Mouse (Mus musculus) heart, adult 2 months (tissue): ENCODE measurements around the gene Zfr2. TPM values are rescaled to one million over a fixed set of nuclear protein-coding genes. Genes with fewer than 3 reads are reported as not detected.

Source experiments
- DNase-seq, 2 experiments: peaks; one replicate each; pipeline ENCODE4 v3.0.0; 2021
- H3K27ac ChIP-seq: fragments of 200-600 bp; 2 replicates; pipeline ENCODE4 v1.8.1; 2022
- H3K27me3 ChIP-seq: fragments of 200-500 bp; 2 replicates; pipeline ENCODE4 v1.6.1; 2012; ENCODE audit warnings: mild to moderate bottlenecking, low read length, inconsistent platforms, mixed read lengths; ENCODE audit not compliant: control insufficient read depth, insufficient read depth
- H3K36me3 ChIP-seq: fragments of 200-500 bp; 2 replicates; pipeline ENCODE4 v1.6.1; 2012; ENCODE audit warnings: low read length, inconsistent platforms; ENCODE audit not compliant: control insufficient read depth, insufficient read depth
- H3K4me1 ChIP-seq: fragments of 200-500 bp; 2 replicates; pipeline ENCODE4 v1.6.1; 2011; ENCODE audit warnings: low read length; ENCODE audit not compliant: control insufficient read depth, insufficient read depth
- H3K4me3 ChIP-seq: fragments of 200-600 bp; 2 replicates; pipeline ENCODE4 v1.8.1; 2022
- H3K79me2 ChIP-seq: fragments of 200-500 bp; replicated peaks from 2 replicates; pipeline ENCODE4 v1.6.1; 2012; ENCODE audit warnings: mild to moderate bottlenecking, inconsistent platforms, low read length, moderate library complexity, mixed read lengths; ENCODE audit not compliant: control insufficient read depth, insufficient read depth
- H3K9ac ChIP-seq: fragments of 200-500 bp; 2 replicates; pipeline ENCODE4 v1.6.1; 2012; ENCODE audit warnings: low read depth, mild to moderate bottlenecking, control low read depth, inconsistent platforms, low read length, mixed read lengths
- CTCF ChIP-seq: fragments of 200-600 bp; IDR thresholded peaks from 2 replicates; pipeline ENCODE4 v1.8.1; 2022; ENCODE audit warnings: antibody characterized with exemption, mild to moderate bottlenecking, moderate library complexity
- EP300 ChIP-seq: fragments of 200-500 bp; IDR thresholded peaks from 2 replicates; pipeline ENCODE4 v1.6.1; 2011; ENCODE audit warnings: low read depth, low read length, control low read depth; ENCODE audit not compliant: insufficient read depth
- POLR2A ChIP-seq: fragments of 200-500 bp; IDR thresholded peaks from 2 replicates; pipeline ENCODE4 v1.6.1; 2011; ENCODE audit warnings: mild to moderate bottlenecking, low read depth, low read length, control low read depth; ENCODE audit not compliant: insufficient read depth
- WGBS: fragments of 180-500 bp; shearing (Covaris S2); methylation state at CpG from one replicate; pipeline ENCODE4 v1.1.7; 2018; 5-methylcytosine and 5-hydroxymethylcytosine counted together
- intact Hi-C: fragments of 180-260 bp; cut with DNase I; formaldehyde crosslinking; loops from one replicate; pipeline ENCODE4 v1.15.1; 2025
- microRNA-seq, 2 experiments: library from miRNA; unstranded; fragments of <30 nt; microRNA quantifications; one replicate each; pipeline ENCODE4 v1.2.0; 2021
- polyA plus RNA-seq: library from polyadenylated mRNA; depleted of rRNA; stranded (reverse); fragments of >200 nt; gene quantifications from 2 replicates; pipeline ENCODE4 v1.2.3, GENCODE M21; 2012; rRNA removed
- total RNA-seq, 2 experiments: library from RNA; stranded (reverse); gene quantifications; 2 replicates each; pipeline ENCODE4 v1.2.3; 2021

Gene Zfr2
- total and polyA plus RNA-seq, 3 experiments = 1.8 to 5.0 (median 2.0) TPM

GRCm38 (mm10) chr10:81298369-81299100 lies 65.6 kb downstream of the Zfr2 start:
- TF ChIP-seq CTCF (no peak), EP300 (no peak), POLR2A (no peak)
- H3K27me3 ChIP-seq = no peaks in the 10 kb centered on the region
- intact Hi-C loops = no loop called here
- H3K79me2 ChIP-seq = peaks cover 19% of the 10 kb centered on the region
- H3K9ac ChIP-seq = peak overlapping the region; percentile 75
- WGBS = 55% methylated on average over 17 of the region's 17 CpGs
- H3K27ac ChIP-seq = peak overlapping the region; percentile 85
- peaks cover 64% of the 10 kb centered on the region for H3K4me1 ChIP-seq
- peak in 1 of 2 experiments; percentile 72 for DNase-seq
- peak overlapping the region; percentile 35 for H3K4me3 ChIP-seq
- H3K36me3 ChIP-seq = no peaks in the 10 kb centered on the region

DNA sequence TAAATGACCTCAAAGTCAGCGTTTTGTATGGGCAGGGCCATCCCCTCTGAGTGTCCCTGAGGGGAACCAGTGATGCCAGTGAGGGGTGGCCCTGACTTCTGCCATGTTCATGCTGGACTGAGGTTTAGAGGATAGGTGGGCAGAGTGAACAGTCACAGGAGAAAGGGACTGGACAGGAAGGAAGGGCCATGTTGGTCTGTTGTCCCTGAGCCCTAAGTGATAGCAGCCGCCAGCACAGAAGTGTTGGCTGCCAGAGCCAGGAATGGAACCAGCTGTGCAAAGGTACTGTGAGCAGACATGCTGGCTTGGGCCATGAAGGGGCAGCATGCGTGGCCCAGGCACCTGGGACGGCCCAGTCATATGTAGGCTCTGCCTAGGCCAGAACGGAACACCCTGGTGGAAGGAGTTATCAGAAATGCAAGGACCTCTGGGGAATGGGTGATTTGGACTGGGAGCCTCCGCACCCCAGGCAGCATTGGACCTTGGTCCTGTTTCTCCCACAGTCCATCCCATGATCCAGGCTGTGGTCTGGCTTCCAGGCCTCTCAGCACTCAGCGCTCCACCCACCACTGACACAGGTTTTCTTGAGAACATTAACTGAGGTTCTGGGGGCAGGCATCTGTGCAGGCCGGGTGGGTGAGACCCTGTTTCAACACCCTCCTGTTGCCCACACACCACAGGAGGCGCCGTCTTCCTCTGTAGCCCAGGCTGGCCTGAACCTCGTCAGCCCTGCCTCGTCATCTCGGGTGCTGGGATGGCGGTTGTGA lies 66.8 kb downstream of the Zfr2 start:
- peak overlapping the region; percentile 85 for H3K27ac ChIP-seq
- DNase-seq = no peak
- H3K79me2 ChIP-seq = peaks cover 19% of the 10 kb centered on the region
- H3K4me3 ChIP-seq = no peak overlapping the region
- H3K4me1 ChIP-seq = peaks cover 68% of the 10 kb centered on the region
- 0 out of 2 replicates have a peak overlapping the region, but pooled peaks have one; percentile 10 for H3K9ac ChIP-seq
- WGBS = 75% methylated on average over 14 of the region's 14 CpGs
- H3K27me3 ChIP-seq = no peaks in the 10 kb centered on the region
- intact Hi-C loops = no loop called here
- TF ChIP-seq CTCF (no peak), POLR2A (no peak), EP300 (no peak)
- no peaks in the 10 kb centered on the region for H3K36me3 ChIP-seq

DNA sequence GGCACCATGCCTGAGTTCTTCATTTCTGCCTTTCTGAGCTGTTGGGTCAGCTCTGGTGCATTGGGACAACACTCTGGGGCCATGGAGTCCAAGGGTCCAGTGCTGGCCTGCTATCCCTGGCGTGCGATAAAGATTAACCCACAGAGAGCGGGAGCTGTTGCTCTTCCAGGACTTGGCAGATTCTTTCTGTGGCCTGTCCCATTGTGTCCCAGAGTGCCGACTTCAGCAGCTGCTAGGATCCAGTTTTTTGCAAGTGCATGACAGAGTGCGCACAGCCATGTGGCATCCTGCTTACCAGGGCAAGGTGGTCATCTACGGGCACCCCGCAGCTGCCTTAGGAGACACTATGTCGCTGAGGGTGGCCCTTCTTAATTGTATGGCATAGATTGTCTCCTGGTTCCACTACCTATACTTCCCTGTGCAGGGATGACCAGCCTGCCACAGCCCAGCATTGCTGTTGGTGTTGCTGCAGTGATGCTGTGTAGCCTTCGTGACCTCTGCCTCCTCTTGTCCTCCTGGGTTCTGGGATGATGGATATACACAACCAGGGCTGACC lies 67.5 kb downstream of the Zfr2 start:
- peak overlapping the region; percentile 15 for H3K27ac ChIP-seq
- 59% methylated on average over 9 of the region's 9 CpGs for WGBS
- no peak for DNase-seq

GRCm38 (mm10) chr10:81301321-81301720 lies 68.4 kb downstream of the Zfr2 start:
- WGBS = 71% methylated on average over 9 of the region's 9 CpGs
- H3K36me3 ChIP-seq = no peaks in the 10 kb centered on the region
- H3K4me3 ChIP-seq = no peak overlapping the region
- H3K27ac ChIP-seq = no peak overlapping the region
- TF ChIP-seq EP300 = no peak
- TF ChIP-seq CTCF = no peak
- TF ChIP-seq POLR2A = no peak
- H3K79me2 ChIP-seq = peaks cover 13% of the 10 kb centered on the region
- no peak for DNase-seq
- no peak overlapping the region for H3K9ac ChIP-seq
- intact Hi-C loops = no loop called here
- no peaks in the 10 kb centered on the region for H3K27me3 ChIP-seq
- peaks cover 55% of the 10 kb centered on the region for H3K4me1 ChIP-seq

More for the DNA sequence above, 67.5 kb downstream of the Zfr2 start:
- H3K9ac ChIP-seq = no peak overlapping the region; the same call in 1 of the 2 replicates
- H3K4me1 ChIP-seq = peaks cover 63% of the 10 kb centered on the region
- H3K79me2 ChIP-seq = peaks cover 19% of the 10 kb centered on the region
- intact Hi-C loops = no loop called here
- TF ChIP-seq POLR2A = no peak
- no peak for TF ChIP-seq EP300
- no peak for TF ChIP-seq CTCF
- H3K27me3 ChIP-seq = no peaks in the 10 kb centered on the region
- H3K36me3 ChIP-seq = no peaks in the 10 kb centered on the region
- H3K4me3 ChIP-seq = no peak overlapping the region

Small RNA genes lying within 50 kb of the gene (microRNA-seq; reads per million reads assigned to microRNA genes)
- 19.1 to 38.2 reads per million in 2 experiments for gene Mir3057

Other genes with a start within 250 kb of the Zfr2 start
Only the 30 nearest of the 32 such genes appear.
- gene Gng7, start 218.2 kb upstream of the Zfr2 start, total RNA-seq = under 1 TPM; 0.50 to 0.63 TPM
- 0.68 and 1.1 TPM in 2 replicates for gene Gng7, start 218.2 kb upstream of the Zfr2 start, polyA plus RNA-seq
- gene Diras1, start 207.5 kb upstream of the Zfr2 start, total RNA-seq = not detected
- 0.04 and 0.06 TPM in 2 replicates for gene Diras1, start 207.5 kb upstream of the Zfr2 start, polyA plus RNA-seq
- gene Slc39a3, start 195.7 kb upstream of the Zfr2 start, total RNA-seq = 10 to 100 TPM; 13.9 to 14.4 TPM
- 20.5 and 21.9 TPM in 2 replicates for gene Slc39a3, start 195.7 kb upstream of the Zfr2 start, polyA plus RNA-seq
- gene Sgta, start 173.0 kb upstream of the Zfr2 start, total RNA-seq = 10 to 100 TPM; 84.5 to 90.1 TPM
- 158 and 161 TPM in 2 replicates for gene Sgta, start 173.0 kb upstream of the Zfr2 start, polyA plus RNA-seq
- 10 to 100 TPM; 11.3 to 15.5 TPM for gene Thop1, start 163.1 kb upstream of the Zfr2 start, total RNA-seq
- gene Thop1, start 163.1 kb upstream of the Zfr2 start, polyA plus RNA-seq = 15.2 and 17.0 TPM in 2 replicates
- gene Creb3l3, start 134.3 kb upstream of the Zfr2 start, total RNA-seq = under 1 TPM; 0.36 to 0.70 TPM
- 0.06 and 0.15 TPM in 2 replicates for gene Creb3l3, start 134.3 kb upstream of the Zfr2 start, polyA plus RNA-seq
- 100 to 1,000 TPM; 115 to 123 TPM for gene Map2k2, start 127.2 kb upstream of the Zfr2 start, total RNA-seq
- 89.3 and 116 TPM in 2 replicates for gene Map2k2, start 127.2 kb upstream of the Zfr2 start, polyA plus RNA-seq
- gene Zbtb7a, start 97.9 kb upstream of the Zfr2 start, total RNA-seq = 10 to 100 TPM; 35.2 to 41.4 TPM
- 16.1 and 20.6 TPM in 2 replicates for gene Zbtb7a, start 97.9 kb upstream of the Zfr2 start, polyA plus RNA-seq
- gene Pias4, start 65.2 kb upstream of the Zfr2 start, total RNA-seq = 10 to 100 TPM; 14.1 to 16.5 TPM
- gene Pias4, start 65.2 kb upstream of the Zfr2 start, polyA plus RNA-seq = 22.3 and 23.3 TPM in 2 replicates
- gene Eef2, start 56.5 kb upstream of the Zfr2 start, total RNA-seq = 1,000 to 10,000 TPM; 1,027 to 1,244 TPM
- gene Eef2, start 56.5 kb upstream of the Zfr2 start, polyA plus RNA-seq = 887 and 1,187 TPM in 2 replicates
- gene Dapk3, start 50.1 kb upstream of the Zfr2 start, total RNA-seq = 10 to 100 TPM; 27.8 to 29.0 TPM
- 30.6 and 35.5 TPM in 2 replicates for gene Dapk3, start 50.1 kb upstream of the Zfr2 start, polyA plus RNA-seq
- gene 4930442H23Rik, start 49.3 kb upstream of the Zfr2 start, total RNA-seq = not detected
- gene 4930442H23Rik, start 49.3 kb upstream of the Zfr2 start, polyA plus RNA-seq = not detected in 2 replicates
- gene Nmrk2, start 31.1 kb upstream of the Zfr2 start, total RNA-seq = 1 to 10 TPM; 8.7 to 8.8 TPM
- gene Nmrk2, start 31.1 kb upstream of the Zfr2 start, polyA plus RNA-seq = 4.7 and 6.3 TPM in 2 replicates
- gene Atcay, start 2.3 kb upstream of the Zfr2 start, total RNA-seq = under 1 TPM in 1 of 2 experiments, not detected in 1; 0.09 TPM
- gene Atcay, start 2.3 kb upstream of the Zfr2 start, polyA plus RNA-seq = 0.14 and 0.20 TPM in 2 replicates
- under 1 TPM; 0.48 to 0.86 TPM for gene Matk, start 19.8 kb downstream of the Zfr2 start, total RNA-seq
- 0.97 and 1.5 TPM in 2 replicates for gene Matk, start 19.8 kb downstream of the Zfr2 start, polyA plus RNA-seq
- gene Mrpl54, start 33.8 kb downstream of the Zfr2 start, total RNA-seq = 100 to 1,000 TPM in 1 of 2 experiments, 10 to 100 TPM in 1; 85.7 to 101 TPM
- 66.7 and 93.2 TPM in 2 replicates for gene Mrpl54, start 33.8 kb downstream of the Zfr2 start, polyA plus RNA-seq
- 100 to 1,000 TPM; 111 to 123 TPM for gene Apba3, start 33.8 kb downstream of the Zfr2 start, total RNA-seq
- gene Apba3, start 33.8 kb downstream of the Zfr2 start, polyA plus RNA-seq = 151 TPM in 2 replicates
- not detected for gene Tjp3, start 58.4 kb downstream of the Zfr2 start, total RNA-seq
- 0.12 and 0.78 TPM in 2 replicates for gene Tjp3, start 58.4 kb downstream of the Zfr2 start, polyA plus RNA-seq
- 10 to 100 TPM; 27.0 to 28.0 TPM for gene Pip5k1c, start 59.8 kb downstream of the Zfr2 start, total RNA-seq
- gene Pip5k1c, start 59.8 kb downstream of the Zfr2 start, polyA plus RNA-seq = 37.5 and 44.2 TPM in 2 replicates
- gene Cactin, start 87.9 kb downstream of the Zfr2 start, total RNA-seq = 10 to 100 TPM; 16.1 to 18.0 TPM
- gene Cactin, start 87.9 kb downstream of the Zfr2 start, polyA plus RNA-seq = 15.4 and 18.0 TPM in 2 replicates
- gene Tbxa2r, start 95.6 kb downstream of the Zfr2 start, total RNA-seq = 1 to 10 TPM; 3.8 to 4.1 TPM
- gene Tbxa2r, start 95.6 kb downstream of the Zfr2 start, polyA plus RNA-seq = 7.1 and 8.7 TPM in 2 replicates
- 1 to 10 TPM; 5.5 to 6.4 TPM for gene Gipc3, start 110.1 kb downstream of the Zfr2 start, total RNA-seq
- gene Gipc3, start 110.1 kb downstream of the Zfr2 start, polyA plus RNA-seq = 4.7 and 4.8 TPM in 2 replicates
- gene Hmg20b, start 117.3 kb downstream of the Zfr2 start, total RNA-seq = 10 to 100 TPM; 55.6 to 58.1 TPM
- gene Hmg20b, start 117.3 kb downstream of the Zfr2 start, polyA plus RNA-seq = 44.3 and 54.9 TPM in 2 replicates
- 10 to 100 TPM; 10.6 to 11.1 TPM for gene Mfsd12, start 124.3 kb downstream of the Zfr2 start, total RNA-seq
- gene Mfsd12, start 124.3 kb downstream of the Zfr2 start, polyA plus RNA-seq = 9.6 and 10.5 TPM in 2 replicates
- 1 to 10 TPM in 1 of 2 experiments, under 1 TPM in 1; 0.64 to 1.1 TPM for gene 4930404N11Rik, start 132.7 kb downstream of the Zfr2 start, total RNA-seq
- gene 4930404N11Rik, start 132.7 kb downstream of the Zfr2 start, polyA plus RNA-seq = 0.32 and 1.2 TPM in 2 replicates
- gene Fzr1, start 145.4 kb downstream of the Zfr2 start, total RNA-seq = 10 to 100 TPM; 29.9 to 31.5 TPM
- gene Fzr1, start 145.4 kb downstream of the Zfr2 start, polyA plus RNA-seq = 49.3 and 56.1 TPM in 2 replicates
- 10 to 100 TPM; 46.6 to 53.8 TPM for gene Dohh, start 151.3 kb downstream of the Zfr2 start, total RNA-seq
- 48.5 and 56.9 TPM in 2 replicates for gene Dohh, start 151.3 kb downstream of the Zfr2 start, polyA plus RNA-seq
- gene Gm48551, start 151.3 kb downstream of the Zfr2 start, total RNA-seq = 1 to 10 TPM in 1 of 2 experiments, under 1 TPM in 1; 0.73 to 1.9 TPM
- gene Gm48551, start 151.3 kb downstream of the Zfr2 start, polyA plus RNA-seq = 2.1 and 3.5 TPM in 2 replicates
- gene Gm48552, start 155.8 kb downstream of the Zfr2 start, total RNA-seq = 1 to 10 TPM in 1 of 2 experiments, not detected in 1; 1.2 TPM
- 0.88 and 1.2 TPM in 2 replicates for gene Gm48552, start 155.8 kb downstream of the Zfr2 start, polyA plus RNA-seq
- 1 to 10 TPM; 2.0 to 2.3 TPM for gene Smim24, start 159.9 kb downstream of the Zfr2 start, total RNA-seq
- 8.3 and 8.6 TPM in 2 replicates for gene Smim24, start 159.9 kb downstream of the Zfr2 start, polyA plus RNA-seq